Mouse (Mus musculus) embryo, embryonic 11.5 days (tissue): Measurements from ENCODE around the gene Bcas2.
"Not testable (repeated sequence)": the region's sequence is repeated elsewhere in the genome, so short reads cannot be mapped to it uniquely, and the experiment has no call there.

Experiments used
- DNase-seq: peaks from one replicate; pipeline ENCODE4 v3.0.0-alpha.2; 2012; ENCODE audit warnings: low read depth, low spot score

Bcas2 gene

GRCm38 (mm10) chr3:103171505-103172267, at the start of gene Bcas2:
TSS of gene Bcas2 (plus strand) at chr3:103171655.
- DNase-seq, result peak; percentile 99

GRCm38 (mm10) chr3:103123636-103124035, 47.8 kb upstream of the Bcas2 start:
- no peak for DNase-seq

- no peak for DNase-seq
These were observed 45.3 kb upstream of the Bcas2 start for GRCm38 (mm10) chr3:103126138-103126537.

GRCm38 (mm10) chr3:103127177-103127576, 44.3 kb upstream of the Bcas2 start:
- no peak for DNase-seq

GRCm38 (mm10) chr3:103127721-103128120, 43.7 kb upstream of the Bcas2 start:
- DNase-seq, result no peak

GRCm38 (mm10) chr3:103128251-103128650, 43.2 kb upstream of the Bcas2 start:
- DNase-seq, result no peak

GRCm38 (mm10) chr3:103129367-103130159, 41.9 kb upstream of the Bcas2 start:
- DNase-seq, result no peak

GRCm38 (mm10) chr3:103130236-103130751, 41.2 kb upstream of the Bcas2 start:
- DNase-seq, result no peak

- no peak for DNase-seq
These were observed 38.4 kb upstream of the Bcas2 start for GRCm38 (mm10) chr3:103133098-103133497.

- no peak for DNase-seq
These were observed 34.9 kb upstream of the Bcas2 start for GRCm38 (mm10) chr3:103136414-103137077.

GRCm38 (mm10) chr3:103139047-103139446, 32.4 kb upstream of the Bcas2 start:
- DNase-seq, result no peak

- not testable (repeated sequence) for DNase-seq
These were observed 31.2 kb upstream of the Bcas2 start for GRCm38 (mm10) chr3:103140095-103140838.

GRCm38 (mm10) chr3:103141287-103141686, 30.2 kb upstream of the Bcas2 start:
- DNase-seq, result no peak

- no peak for DNase-seq
These were observed 29.1 kb upstream of the Bcas2 start for GRCm38 (mm10) chr3:103142366-103142765.

GRCm38 (mm10) chr3:103145336-103145735, 26.1 kb upstream of the Bcas2 start:
- DNase-seq, result no peak

- no peak for DNase-seq
These were observed 25.7 kb upstream of the Bcas2 start for GRCm38 (mm10) chr3:103145791-103146190.

- DNase-seq, result no peak
These were observed 24.9 kb upstream of the Bcas2 start for GRCm38 (mm10) chr3:103146330-103147166.

- DNase-seq, result no peak
These were observed 23.7 kb upstream of the Bcas2 start for GRCm38 (mm10) chr3:103147775-103148174.

- no peak for DNase-seq
These were observed 22.5 kb upstream of the Bcas2 start for GRCm38 (mm10) chr3:103148941-103149340.

- no peak for DNase-seq
These were observed 17.7 kb upstream of the Bcas2 start for GRCm38 (mm10) chr3:103153761-103154160.
